Mouse (Mus musculus) hindbrain, embryonic 14.5 days (tissue): Measurements from ENCODE around the gene Fam129a. TPM values are rescaled to one million over a fixed set of nuclear protein-coding genes. Genes with fewer than 3 reads are reported as not detected.

ENCODE experiments used
- ATAC-seq: fragments of 200-750 bp; cut with Nextera tagmentation; 2 replicates; pipeline ENCODE4 v1.8.0; 2017; ENCODE audit warnings: moderate number of reproducible peaks, mild to moderate bottlenecking, moderate TSS enrichment, moderate library complexity; ENCODE audit not compliant: low FRiP score
- DNase-seq: peaks from one replicate; pipeline ENCODE4 v3.0.0-alpha.2; 2015; ENCODE audit warnings: low spot score
- H3K27ac ChIP-seq: fragments of 300-500 bp; sonication (generic); 2 replicates; pipeline ENCODE4 v1.5.1; 2014; ENCODE audit warnings: mild to moderate bottlenecking, moderate library complexity
- H3K27me3 ChIP-seq: fragments of 300-500 bp; sonication (generic); 2 replicates; pipeline ENCODE4 v1.6.1; 2014; ENCODE audit warnings: mild to moderate bottlenecking, low read length, mixed read lengths; ENCODE audit not compliant: control insufficient read depth, insufficient read depth
- H3K36me3 ChIP-seq: fragments of 300-500 bp; sonication (generic); replicated peaks from 2 replicates; pipeline ENCODE4 v1.6.1; 2014; ENCODE audit not compliant: control insufficient read depth, insufficient read depth
- H3K4me1 ChIP-seq: fragments of 300-500 bp; sonication (generic); replicated peaks from 2 replicates; pipeline ENCODE4 v1.6.1; 2014; ENCODE audit warnings: antibody characterized with exemption, low read length, mixed read lengths; ENCODE audit not compliant: control insufficient read depth, insufficient read depth
- H3K4me2 ChIP-seq: fragments of 300-500 bp; sonication (generic); replicated peaks from 2 replicates; pipeline ENCODE4 v1.6.1; 2014; ENCODE audit warnings: mild to moderate bottlenecking, moderate library complexity
- H3K4me3 ChIP-seq: fragments of 300-500 bp; sonication (generic); replicated peaks from 2 replicates; pipeline ENCODE4 v1.5.1; 2014; ENCODE audit warnings: mild to moderate bottlenecking, low read length
- H3K9ac ChIP-seq: fragments of 300-500 bp; sonication (generic); 2 replicates; pipeline ENCODE4 v1.6.1; 2014
- H3K9me3 ChIP-seq: fragments of 300-500 bp; sonication (generic); 2 replicates; pipeline ENCODE4 v1.6.1; 2016; ENCODE audit warnings: low read length; ENCODE audit not compliant: control insufficient read depth
- WGBS: fragments of 180-500 bp; shearing (Covaris S2); extraction: QIAGEN DNeasy Blood & Tissue Kit; methylation state at CpG from one replicate; pipeline ENCODE4 v1.1.7; 2014; 5-methylcytosine and 5-hydroxymethylcytosine counted together
- polyA plus RNA-seq: library from polyadenylated mRNA; unstranded; fragments of >200 nt; fragmentation: Nextera tagmentation; extraction: Ambion mirVana; gene quantifications from 2 replicates; pipeline ENCODE4 v1.2.1, GENCODE M21; 2014

The Fam129a gene
- polyA plus RNA-seq, 1 experiment from 2014 or later, result 0.99 TPM

DNA sequence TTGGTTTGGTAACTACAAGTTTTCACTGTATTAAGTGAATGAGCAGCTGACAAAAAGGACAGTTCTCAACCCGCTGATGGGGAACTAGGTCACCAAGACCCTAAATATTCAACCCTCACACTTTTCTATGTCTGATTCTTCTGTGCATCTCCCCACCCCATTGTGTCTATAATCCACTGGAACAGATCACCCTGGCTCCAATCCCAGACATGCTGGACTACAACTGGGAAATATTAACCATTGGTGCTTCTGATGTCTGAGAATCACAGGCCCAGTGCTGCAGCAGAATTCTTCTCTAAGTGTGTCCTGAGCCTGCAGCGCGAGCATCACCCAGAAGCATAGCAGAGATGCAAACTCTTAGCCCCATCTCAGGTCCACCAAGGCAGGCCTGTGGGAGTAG, 110.0 kb downstream of the Fam129a start:
- Histone ChIP-seq H3K4me2 (no peak overlapping the region), H3K27ac (no peak overlapping the region), H3K36me3 (no peaks in the 10 kb centered on the region), H3K9me3 (no peaks in the 10 kb centered on the region), H3K4me3 (no peak overlapping the region), H3K4me1 (peaks cover 8% of the 10 kb centered on the region; the same call in 1 of the 2 replicates), H3K27me3 (no peaks in the 10 kb centered on the region), H3K9ac (no peak overlapping the region)
- DNase-seq (no peak), ATAC-seq (no peak)
- 79% methylated on average over 3 of the region's 3 CpGs for WGBS

DNA sequence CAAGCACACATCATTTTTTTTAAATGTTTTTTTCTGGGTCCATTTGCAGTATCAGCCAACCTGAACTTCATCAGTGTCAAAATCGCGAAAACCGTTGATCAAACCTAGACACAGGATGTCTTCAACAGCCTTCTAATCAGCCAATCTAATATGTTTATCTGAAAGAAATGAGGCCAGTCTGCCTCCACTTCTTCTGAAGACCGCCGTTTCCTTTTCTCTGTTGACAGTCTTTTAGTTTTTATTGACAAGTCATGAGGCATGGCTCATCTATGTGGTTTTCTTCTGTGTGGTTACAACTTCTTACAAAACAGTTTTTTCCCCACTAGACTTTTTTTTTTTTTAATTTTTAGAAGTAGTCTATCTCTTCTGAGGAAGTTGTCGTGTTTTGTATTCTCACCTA, 111.9 kb downstream of the Fam129a start:
- H3K9ac ChIP-seq, result no peak overlapping the region
- no peak overlapping the region for H3K4me3 ChIP-seq
- DNase-seq, result no peak
- ATAC-seq, result no peak
- H3K4me2 ChIP-seq, result no peak overlapping the region
- no peaks in the 10 kb centered on the region for H3K36me3 ChIP-seq
- peaks cover 9% of the 10 kb centered on the region; the same call in 1 of the 2 replicates for H3K4me1 ChIP-seq
- H3K27me3 ChIP-seq, result no peaks in the 10 kb centered on the region
- 92% methylated on average over 6 of the region's 6 CpGs for WGBS
- no peak overlapping the region for H3K27ac ChIP-seq
- H3K9me3 ChIP-seq, result no peaks in the 10 kb centered on the region

DNA sequence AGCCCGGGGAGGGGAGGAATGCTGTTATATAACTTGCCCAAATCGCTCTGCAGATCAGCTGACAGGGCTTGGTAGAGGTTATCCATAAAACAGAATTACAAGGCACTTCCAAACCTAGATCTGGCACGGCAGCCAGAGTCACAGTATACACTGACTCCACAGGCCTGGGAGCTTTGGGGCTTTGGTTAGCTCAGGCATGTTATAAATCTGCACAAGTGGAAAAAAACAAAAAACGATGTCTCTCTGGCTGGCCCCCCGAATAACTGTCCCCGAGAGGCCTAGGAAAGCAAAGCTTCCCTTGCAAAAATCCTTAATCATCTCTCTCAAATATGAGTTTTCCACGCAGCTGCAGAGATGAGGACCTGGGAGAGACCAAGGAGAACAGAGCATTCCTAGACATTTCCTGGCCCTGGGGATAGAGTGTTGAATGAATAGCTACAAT, 113.5 kb downstream of the Fam129a start:
- no peak overlapping the region for H3K27ac ChIP-seq
- no peak overlapping the region for H3K9ac ChIP-seq
- peaks cover 9% of the 10 kb centered on the region; the same call in 1 of the 2 replicates for H3K4me1 ChIP-seq
- ATAC-seq (no peak), DNase-seq (no peak)
- WGBS, result 73% methylated on average over 7 of the region's 7 CpGs
- no peaks in the 10 kb centered on the region for H3K9me3 ChIP-seq
- no peak overlapping the region for H3K4me2 ChIP-seq
- H3K36me3 ChIP-seq, result no peaks in the 10 kb centered on the region
- no peak overlapping the region for H3K4me3 ChIP-seq
- no peaks in the 10 kb centered on the region for H3K27me3 ChIP-seq

DNA sequence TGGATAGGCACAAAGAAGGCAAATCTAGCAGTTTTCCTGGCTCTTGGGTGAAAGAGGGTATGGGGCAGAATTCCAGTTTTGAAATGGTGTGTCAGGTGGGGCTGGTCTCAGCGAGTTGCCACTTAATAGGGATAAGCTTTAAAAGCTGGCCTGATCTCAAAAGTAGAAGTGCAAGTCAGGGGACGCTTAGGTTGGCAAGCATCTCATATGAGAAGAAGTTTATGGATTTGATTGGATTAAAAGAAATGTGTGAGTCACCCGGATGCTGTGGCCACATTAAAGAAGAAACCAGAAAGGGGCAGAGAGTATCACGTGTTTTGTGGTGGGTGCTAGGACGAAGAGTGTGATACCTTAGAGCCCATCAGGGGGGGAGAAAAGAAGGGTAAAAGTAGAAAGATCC, 114.0 kb downstream of the Fam129a start:
- no peak overlapping the region for H3K4me2 ChIP-seq
- no peaks in the 10 kb centered on the region for H3K36me3 ChIP-seq
- H3K4me1 ChIP-seq, result peaks cover 9% of the 10 kb centered on the region; the same call in 1 of the 2 replicates
- DNase-seq, result no peak
- H3K27ac ChIP-seq, result no peak overlapping the region
- H3K4me3 ChIP-seq, result no peak overlapping the region
- ATAC-seq, result no peak
- H3K9ac ChIP-seq, result no peak overlapping the region
- WGBS, result 77% methylated on average over 5 of the region's 5 CpGs
- H3K9me3 ChIP-seq, result no peaks in the 10 kb centered on the region
- no peaks in the 10 kb centered on the region for H3K27me3 ChIP-seq

DNA sequence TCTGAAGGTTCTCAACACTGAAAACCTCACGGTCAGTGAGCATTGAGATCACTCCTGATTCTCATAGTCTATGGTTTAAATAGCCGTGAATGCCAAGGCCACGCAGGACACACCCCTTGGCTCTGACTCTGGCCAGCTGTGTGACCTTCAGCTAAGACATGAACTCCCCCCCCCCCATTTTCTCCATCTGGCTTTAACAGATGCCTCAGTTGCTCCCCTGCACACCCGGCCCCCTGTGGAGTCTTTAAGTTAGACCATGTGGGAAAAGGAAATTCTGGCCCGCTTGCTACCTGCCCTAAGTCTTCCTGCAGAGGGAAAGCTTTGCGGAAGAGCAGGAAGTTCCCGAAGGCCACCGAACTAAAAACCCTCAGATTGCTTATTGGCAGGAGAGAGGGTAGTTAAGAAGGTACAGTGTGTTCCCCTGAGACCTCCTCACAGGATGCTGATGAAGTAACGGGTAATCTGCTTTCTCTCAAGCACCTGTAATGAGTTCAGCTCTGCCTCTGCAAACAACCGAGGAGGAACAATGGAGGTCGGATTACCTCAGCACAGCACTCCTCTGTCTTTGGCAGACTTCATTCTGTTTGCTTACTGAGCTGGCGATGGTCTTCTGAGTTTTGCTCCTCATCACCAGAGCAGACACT, 114.8 kb downstream of the Fam129a start:
- no peaks in the 10 kb centered on the region for H3K36me3 ChIP-seq
- WGBS, result 15% methylated on average over 12 of the region's 12 CpGs
- no peak overlapping the region for H3K9ac ChIP-seq
- no peak overlapping the region for H3K27ac ChIP-seq
- H3K4me1 ChIP-seq, result peaks cover 7% of the 10 kb centered on the region; the same call in 1 of the 2 replicates
- no peaks in the 10 kb centered on the region for H3K9me3 ChIP-seq
- no peak overlapping the region for H3K4me3 ChIP-seq
- no peak for ATAC-seq
- H3K27me3 ChIP-seq, result no peaks in the 10 kb centered on the region
- no peak overlapping the region for H3K4me2 ChIP-seq
- no peak for DNase-seq

GRCm38 (mm10) chr1:151686696-151687095, 115.7 kb downstream of the Fam129a start:
- Histone ChIP-seq H3K9me3 (no peaks in the 10 kb centered on the region), H3K27me3 (no peaks in the 10 kb centered on the region), H3K4me3 (no peak overlapping the region), H3K4me2 (no peak overlapping the region), H3K4me1 (peaks cover 6% of the 10 kb centered on the region; the same call in 1 of the 2 replicates), H3K9ac (no peak overlapping the region), H3K27ac (no peak overlapping the region), H3K36me3 (no peaks in the 10 kb centered on the region)
- DNase-seq (no peak), ATAC-seq (no peak)
- 72% methylated on average over 8 of the region's 8 CpGs for WGBS

DNA sequence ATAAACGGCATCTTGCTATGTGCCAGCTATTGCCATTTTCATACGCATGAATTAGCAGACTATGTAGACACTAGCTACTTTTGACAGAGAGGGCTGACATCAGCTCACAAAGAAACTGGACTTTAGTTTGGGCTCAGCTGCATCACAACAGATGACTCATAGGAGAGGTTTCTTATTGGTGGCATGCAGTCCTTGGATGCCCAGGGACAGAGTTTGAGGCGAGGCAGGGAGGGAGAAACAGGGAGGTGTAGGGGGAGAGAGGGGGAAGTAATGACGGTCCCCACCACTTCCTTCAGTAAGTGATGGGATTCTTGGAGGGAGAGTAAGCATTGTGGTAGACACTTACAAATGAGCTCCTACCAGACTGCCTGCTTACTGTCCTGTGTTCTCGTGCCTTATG, 118.0 kb downstream of the Fam129a start:
- no peak overlapping the region for H3K9ac ChIP-seq
- ATAC-seq, result no peak

GRCm38 (mm10) chr1:151689561-151689960, 118.6 kb downstream of the Fam129a start:
- peaks cover 6% of the 10 kb centered on the region; the same call in 1 of the 2 replicates for H3K4me1 ChIP-seq
- ATAC-seq (no peak), DNase-seq (no peak)
- H3K27me3 ChIP-seq, result no peaks in the 10 kb centered on the region
- no peaks in the 10 kb centered on the region for H3K36me3 ChIP-seq
- H3K9me3 ChIP-seq, result no peaks in the 10 kb centered on the region
- H3K9ac ChIP-seq, result no peak overlapping the region
- H3K27ac ChIP-seq, result no peak overlapping the region
- no peak overlapping the region for H3K4me3 ChIP-seq
- 79% methylated on average over 8 of the region's 8 CpGs for WGBS
- H3K4me2 ChIP-seq, result no peak overlapping the region

More for the DNA sequence above, 118.0 kb downstream of the Fam129a start:
- H3K4me3 ChIP-seq, result no peak overlapping the region
- no peaks in the 10 kb centered on the region for H3K36me3 ChIP-seq
- no peaks in the 10 kb centered on the region for H3K27me3 ChIP-seq
- no peak overlapping the region for H3K4me2 ChIP-seq
- 77% methylated on average over 5 of the region's 5 CpGs for WGBS
- H3K4me1 ChIP-seq, result peaks cover 6% of the 10 kb centered on the region; the same call in 1 of the 2 replicates
- no peak for DNase-seq
- no peaks in the 10 kb centered on the region for H3K9me3 ChIP-seq
- H3K27ac ChIP-seq, result no peak overlapping the region

- Histone ChIP-seq H3K9me3 (no peaks in the 10 kb centered on the region), H3K9ac (no peak overlapping the region)
- WGBS, result 88% methylated on average over 6 of the region's 6 CpGs
Observed at GRCm38 (mm10) chr1:151690061-151690460, 119.1 kb downstream of the Fam129a start.

More at GRCm38 (mm10) chr1:151690061-151690460, 119.1 kb downstream of the Fam129a start:
- no peak for ATAC-seq
- Histone ChIP-seq H3K36me3 (no peaks in the 10 kb centered on the region), H3K27me3 (no peaks in the 10 kb centered on the region), H3K4me3 (no peak overlapping the region), H3K4me1 (peaks cover 6% of the 10 kb centered on the region; the same call in 1 of the 2 replicates), H3K27ac (no peak overlapping the region), H3K4me2 (no peak overlapping the region)
- no peak for DNase-seq
